Mouse (Mus musculus) CD8-positive naive resting alpha-beta T cell, adult 2 months (primary cell): ENCODE measurements around the gene Fzd5.

Experiments used
- DNase-seq, 2 experiments: peaks; one replicate each; pipeline ENCODE4 v3.0.0; 2022; ENCODE audit warnings: low read depth in 2 of 2, low spot score in 2 of 2

Fzd5 gene

DNA sequence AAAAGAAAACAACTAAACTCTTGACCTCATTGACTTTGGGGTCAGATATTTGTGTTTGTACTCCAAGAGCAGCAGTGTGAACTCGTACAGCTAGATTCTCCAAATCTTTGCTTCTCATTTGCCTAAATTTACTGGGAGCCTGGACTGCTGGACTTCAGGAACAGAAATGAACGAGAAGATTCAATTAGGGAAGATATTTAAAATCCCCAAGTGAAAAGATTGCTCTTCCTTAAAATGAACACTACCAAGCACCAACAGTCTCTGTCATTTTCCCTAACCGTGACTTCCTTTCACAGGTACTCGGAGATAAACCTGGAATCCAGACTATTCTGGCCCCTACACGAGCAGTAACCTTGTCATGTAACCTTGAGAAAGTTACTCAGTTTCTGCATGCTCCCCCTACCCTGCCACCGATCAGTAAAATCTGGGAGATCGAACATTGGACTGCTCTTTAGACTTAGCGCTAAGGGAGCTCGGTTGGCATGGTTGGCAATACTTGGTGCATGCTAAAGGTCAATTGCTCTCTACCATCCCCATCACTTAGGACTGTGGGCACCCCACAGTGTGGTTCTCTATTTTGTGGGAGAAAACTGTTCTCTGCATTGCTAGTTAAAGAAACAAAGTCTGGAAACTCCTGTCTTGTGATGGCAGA is 47.9 kb downstream of the Fzd5 start:
- peak in 1 of 2 experiments; percentile 8 for DNase-seq

DNA sequence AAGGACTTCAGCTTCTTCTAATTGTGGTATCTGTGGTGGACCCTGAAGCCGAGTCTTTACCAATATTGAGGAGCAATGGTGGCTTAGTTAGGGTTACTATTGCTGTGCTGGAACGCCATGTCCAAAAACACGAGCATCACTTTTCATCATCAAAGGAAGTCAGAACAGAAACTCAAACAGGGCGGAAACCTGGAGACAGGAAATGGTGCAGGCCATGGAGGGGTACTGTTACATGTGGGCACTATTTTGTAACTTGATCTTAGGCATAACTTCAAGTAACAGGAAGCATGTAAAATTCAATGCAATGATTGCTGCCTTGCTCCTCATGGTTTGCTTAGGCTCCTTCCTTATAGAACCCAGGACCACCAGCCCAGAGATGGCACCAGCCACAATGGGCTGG is 49.5 kb downstream of the Fzd5 start:
- peak; percentile 11 to 37 for DNase-seq

DNA sequence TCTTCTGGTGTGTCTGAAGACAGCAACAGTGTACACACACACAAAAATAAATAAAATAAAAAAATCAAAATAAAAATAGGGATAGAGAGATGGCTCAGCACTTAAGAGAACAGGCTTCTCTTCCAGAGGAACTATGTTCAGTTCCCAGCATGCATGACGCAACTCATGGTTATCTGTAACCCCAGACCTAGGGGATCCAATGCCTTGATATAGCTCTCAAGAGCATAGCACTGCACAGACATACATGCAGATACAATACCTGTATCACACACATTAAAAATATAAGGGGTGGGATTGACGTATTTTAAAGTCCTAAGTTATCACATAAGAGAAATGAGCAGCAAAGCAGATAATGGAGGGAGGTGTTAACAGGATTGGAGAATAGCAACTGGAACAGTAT is 53.1 kb downstream of the Fzd5 start:
- DNase-seq = no peak

DNA sequence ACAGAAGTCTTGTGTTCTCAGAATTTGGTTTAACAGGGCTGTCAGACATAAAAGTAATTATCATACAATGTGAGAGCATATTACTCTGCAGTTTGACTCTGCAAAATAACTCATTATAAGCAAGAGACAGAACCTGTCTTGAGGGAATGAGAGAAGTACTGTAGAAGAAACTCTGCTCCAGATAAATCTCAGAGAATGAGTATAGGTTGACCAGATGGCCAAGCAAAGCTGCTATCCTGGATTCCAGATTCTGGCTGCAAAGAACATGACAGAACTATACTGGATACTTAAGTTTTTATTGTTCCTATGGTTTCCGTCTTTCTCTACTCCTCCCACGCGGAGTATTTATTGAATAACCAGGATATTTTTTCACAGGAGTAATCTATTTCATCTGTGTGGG is 54.5 kb downstream of the Fzd5 start:
- no peak for DNase-seq

DNA sequence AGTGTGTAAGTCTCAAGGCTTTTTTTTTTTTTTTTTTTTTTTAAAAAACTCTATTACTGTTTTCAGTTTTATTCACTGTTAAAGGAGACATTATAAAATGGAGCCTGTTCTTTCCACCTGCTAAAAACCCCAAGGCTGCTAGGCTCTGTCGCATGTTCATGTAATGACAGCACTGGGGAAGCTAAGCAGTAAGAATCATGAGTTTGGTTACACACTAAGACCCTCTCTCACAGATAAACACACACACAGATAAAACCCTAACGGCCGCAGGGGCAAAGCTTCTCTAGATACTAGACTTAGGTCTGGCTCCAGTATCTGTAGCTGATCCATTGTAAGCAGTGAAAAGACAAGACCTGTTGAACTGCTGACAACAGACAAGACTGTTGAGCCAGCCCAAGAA is 56.1 kb downstream of the Fzd5 start:
- no peak for DNase-seq
